Mouse (Mus musculus): ENCODE results near the gene Tut7. TPM values are rescaled to one million over a fixed set of nuclear protein-coding genes. Genes with fewer than 3 reads are reported as not detected.
"Not testable (repeated sequence)": the region's sequence is repeated elsewhere in the genome, so short reads cannot be mapped to it uniquely, and the experiment has no call there.

Tut7 gene
- polyA plus RNA-seq, 1 experiment from 2014 or later, result 52.9 TPM

DNA sequence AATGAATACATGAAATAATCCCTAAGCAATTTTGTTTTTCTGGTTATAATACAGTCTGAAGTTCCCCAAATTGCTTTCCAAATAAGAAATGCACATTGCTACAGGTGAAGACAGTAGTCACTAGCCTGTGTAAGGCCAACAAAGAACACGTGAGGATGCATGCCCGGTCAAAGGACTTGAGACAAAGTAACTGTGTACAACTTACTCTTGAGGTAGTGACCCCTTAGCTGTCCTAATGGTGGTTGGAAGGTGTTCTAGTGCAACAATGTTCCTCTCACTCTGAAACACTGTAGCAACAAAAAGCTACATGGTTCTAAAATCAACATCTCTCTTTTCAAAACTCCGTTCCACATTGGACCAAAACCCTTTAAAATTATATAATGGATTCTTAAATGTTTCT lies 11.4 kb downstream of the Tut7 start:
- H3K9ac ChIP-seq (ENCODE audit: low read length), result no peak overlapping the region
- no peak overlapping the region for H3K4me3 ChIP-seq (replicated peaks; ENCODE audit: low read length)
- no peaks in the 10 kb centered on the region for H3K9me3 ChIP-seq (replicated peaks; ENCODE audit: control insufficient read depth, low read length)
- ATAC-seq (ENCODE audit: insufficient read depth, low FRiP score), result no peak
- H3K27me3 ChIP-seq (ENCODE audit: control insufficient read depth, insufficient read depth, low read length), result no peaks in the 10 kb centered on the region
- H3K4me2 ChIP-seq (ENCODE audit: low read depth, low read length), result no peak overlapping the region
- H3K27ac ChIP-seq (ENCODE audit: low read length), result no peak overlapping the region
- no peaks in the 10 kb centered on the region for H3K4me1 ChIP-seq (ENCODE audit: control insufficient read depth, insufficient read depth, low read length)
- 93% methylated on average over 3 of the region's 3 CpGs for WGBS
- peaks cover 33% of the 10 kb centered on the region for H3K36me3 ChIP-seq (ENCODE audit: control insufficient read depth, insufficient read depth, low read length)

- no peak overlapping the region for H3K27ac ChIP-seq (ENCODE audit: low read length)
- 85% methylated on average over 6 of the region's 6 CpGs for WGBS
- no peaks in the 10 kb centered on the region for H3K9me3 ChIP-seq (replicated peaks; ENCODE audit: control insufficient read depth, low read length)
- no peak overlapping the region for H3K9ac ChIP-seq (ENCODE audit: low read length)
- no peak overlapping the region for H3K4me2 ChIP-seq (ENCODE audit: low read depth, low read length)
- no peaks in the 10 kb centered on the region for H3K27me3 ChIP-seq (ENCODE audit: control insufficient read depth, insufficient read depth, low read length)
- no peak for ATAC-seq (ENCODE audit: insufficient read depth, low FRiP score)
- H3K4me3 ChIP-seq (replicated peaks; ENCODE audit: low read length), result no peak overlapping the region
- no peaks in the 10 kb centered on the region for H3K4me1 ChIP-seq (ENCODE audit: control insufficient read depth, insufficient read depth, low read length)
- H3K36me3 ChIP-seq (ENCODE audit: control insufficient read depth, insufficient read depth, low read length), result peaks cover 35% of the 10 kb centered on the region
Observed at GRCm38 (mm10) chr13:59801000-59801399, 21.9 kb downstream of the Tut7 start.

DNA sequence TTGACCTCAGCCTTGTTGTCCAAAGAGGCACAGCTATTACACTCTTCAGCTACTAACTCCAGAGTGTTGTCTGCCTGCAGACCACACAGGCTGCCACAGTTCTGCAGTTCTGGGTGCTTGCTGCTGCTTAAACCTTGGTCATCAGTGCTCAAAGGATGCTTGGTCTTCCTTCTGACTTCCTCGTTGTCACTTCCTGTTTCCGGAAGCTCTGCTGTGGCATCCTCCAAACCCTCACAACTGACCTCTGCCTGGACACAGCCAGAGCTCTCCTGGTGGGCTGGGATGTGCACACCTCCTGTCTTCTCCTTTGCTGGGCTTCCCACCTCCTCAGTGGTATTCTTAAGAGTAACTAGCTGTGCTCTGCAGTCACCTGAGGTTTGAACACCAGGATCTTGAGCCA lies 22.9 kb downstream of the Tut7 start:
- Histone ChIP-seq H3K36me3 (ENCODE audit: control insufficient read depth, insufficient read depth, low read length) (peaks cover 38% of the 10 kb centered on the region), H3K9me3 (replicated peaks; ENCODE audit: control insufficient read depth, low read length) (no peaks in the 10 kb centered on the region), H3K4me3 (replicated peaks; ENCODE audit: low read length) (no peak overlapping the region), H3K9ac (ENCODE audit: low read length) (no peak overlapping the region), H3K4me2 (ENCODE audit: low read depth, low read length) (no peak overlapping the region), H3K4me1 (ENCODE audit: control insufficient read depth, insufficient read depth, low read length) (no peaks in the 10 kb centered on the region), H3K27me3 (ENCODE audit: control insufficient read depth, insufficient read depth, low read length) (no peaks in the 10 kb centered on the region), H3K27ac (ENCODE audit: low read length) (no peak overlapping the region)
- ATAC-seq (ENCODE audit: insufficient read depth, low FRiP score), result no peak
- 82% methylated on average over 2 of the region's 2 CpGs for WGBS

DNA sequence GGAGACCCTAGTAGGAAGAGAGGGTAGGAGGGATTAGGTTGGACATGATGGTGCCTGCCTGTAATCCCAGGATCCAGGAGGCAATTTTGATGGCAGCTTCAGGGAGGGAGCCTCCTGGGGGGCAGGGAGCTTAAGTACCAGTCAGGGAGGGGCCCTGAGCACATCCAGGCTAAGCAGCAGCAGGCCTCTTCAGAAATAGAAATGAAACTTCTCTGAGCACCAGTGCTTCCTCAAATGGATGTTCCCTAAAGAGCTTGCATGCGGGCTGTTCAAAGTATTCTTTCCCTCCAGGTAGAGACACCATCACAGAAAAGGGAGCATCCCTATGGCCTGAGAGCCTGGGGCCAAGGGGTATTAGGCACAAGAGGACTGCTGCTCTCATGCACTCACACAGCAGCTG lies 24.6 kb downstream of the Tut7 start:
- H3K9ac ChIP-seq (ENCODE audit: low read length), result no peak overlapping the region
- no peak overlapping the region for H3K27ac ChIP-seq (ENCODE audit: low read length)
- no peaks in the 10 kb centered on the region for H3K4me1 ChIP-seq (ENCODE audit: control insufficient read depth, insufficient read depth, low read length)
- WGBS, result 100% methylated on average over 1 of the region's 1 CpGs
- ATAC-seq (ENCODE audit: insufficient read depth, low FRiP score), result no peak
- H3K4me2 ChIP-seq (ENCODE audit: low read depth, low read length), result no peak overlapping the region
- no peak overlapping the region for H3K4me3 ChIP-seq (replicated peaks; ENCODE audit: low read length)
- no peaks in the 10 kb centered on the region for H3K9me3 ChIP-seq (replicated peaks; ENCODE audit: control insufficient read depth, low read length)
- no peaks in the 10 kb centered on the region for H3K27me3 ChIP-seq (ENCODE audit: control insufficient read depth, insufficient read depth, low read length)
- H3K36me3 ChIP-seq (ENCODE audit: control insufficient read depth, insufficient read depth, low read length), result peaks cover 34% of the 10 kb centered on the region

DNA sequence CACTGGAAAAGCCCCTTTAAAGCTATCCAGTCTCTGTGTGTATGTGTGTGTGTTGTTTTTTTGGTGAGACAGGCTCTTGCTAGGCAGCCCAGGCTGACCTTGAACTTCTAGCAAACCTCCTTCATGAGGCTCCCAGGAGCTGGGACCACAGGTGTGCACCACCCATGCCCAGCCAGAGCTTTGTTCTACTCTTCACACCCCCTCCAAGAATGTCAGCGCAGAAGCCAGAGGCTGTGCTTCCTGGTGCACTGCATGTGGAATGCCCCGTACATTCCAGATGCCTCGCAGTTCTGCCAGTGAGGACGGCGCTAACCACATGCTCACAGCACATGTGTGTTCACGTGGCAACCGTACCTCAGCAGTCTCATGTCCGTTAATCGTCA lies 26.5 kb downstream of the Tut7 start:
- Histone ChIP-seq H3K4me1 (ENCODE audit: control insufficient read depth, insufficient read depth, low read length) (no peaks in the 10 kb centered on the region), H3K9ac (ENCODE audit: low read length) (no peak overlapping the region), H3K4me2 (ENCODE audit: low read depth, low read length) (no peak overlapping the region), H3K4me3 (replicated peaks; ENCODE audit: low read length) (no peak overlapping the region), H3K27ac (ENCODE audit: low read length) (no peak overlapping the region), H3K36me3 (ENCODE audit: control insufficient read depth, insufficient read depth, low read length) (peaks cover 46% of the 10 kb centered on the region), H3K27me3 (ENCODE audit: control insufficient read depth, insufficient read depth, low read length) (no peaks in the 10 kb centered on the region), H3K9me3 (replicated peaks; ENCODE audit: control insufficient read depth, low read length) (no peaks in the 10 kb centered on the region)
- WGBS, result 88% methylated on average over 9 of the region's 9 CpGs
- ATAC-seq (ENCODE audit: insufficient read depth, low FRiP score), result no peak

GRCm38 (mm10) chr13:59795807-59796465 lies 27.0 kb downstream of the Tut7 start:
- H3K4me3 ChIP-seq (replicated peaks; ENCODE audit: low read length), result no peak overlapping the region
- peaks cover 49% of the 10 kb centered on the region for H3K36me3 ChIP-seq (ENCODE audit: control insufficient read depth, insufficient read depth, low read length)
- no peak overlapping the region for H3K27ac ChIP-seq (ENCODE audit: low read length)
- H3K4me2 ChIP-seq (ENCODE audit: low read depth, low read length), result no peak overlapping the region
- 89% methylated on average over 6 of the region's 6 CpGs for WGBS
- no peak overlapping the region for H3K9ac ChIP-seq (ENCODE audit: low read length)
- no peaks in the 10 kb centered on the region for H3K9me3 ChIP-seq (replicated peaks; ENCODE audit: control insufficient read depth, low read length)
- H3K4me1 ChIP-seq (ENCODE audit: control insufficient read depth, insufficient read depth, low read length), result no peaks in the 10 kb centered on the region
- H3K27me3 ChIP-seq (ENCODE audit: control insufficient read depth, insufficient read depth, low read length), result no peaks in the 10 kb centered on the region
- ATAC-seq (ENCODE audit: insufficient read depth, low FRiP score), result peak; percentile 69

DNA sequence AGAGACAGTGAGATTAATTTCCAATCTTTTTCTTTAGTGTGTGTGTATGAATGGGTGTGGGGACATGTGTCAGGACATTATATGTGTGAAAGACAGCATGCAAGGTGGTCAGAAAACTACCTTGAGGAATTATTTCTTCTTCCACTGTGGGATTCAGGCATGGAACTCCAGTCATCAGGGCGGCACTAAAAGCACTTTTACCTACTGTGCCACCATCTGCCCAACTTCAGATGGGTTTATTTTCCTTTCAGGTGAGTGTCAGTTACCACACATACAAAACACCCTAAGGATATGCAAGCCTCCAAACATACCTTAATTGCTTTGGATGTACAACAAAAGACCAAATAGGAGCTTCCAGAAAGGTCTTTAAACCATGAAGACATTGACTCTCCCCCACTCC lies 28.2 kb downstream of the Tut7 start:
- H3K4me3 ChIP-seq (replicated peaks; ENCODE audit: low read length), result no peak overlapping the region
- no peak overlapping the region for H3K27ac ChIP-seq (ENCODE audit: low read length)
- H3K4me1 ChIP-seq (ENCODE audit: control insufficient read depth, insufficient read depth, low read length), result no peaks in the 10 kb centered on the region
- no peaks in the 10 kb centered on the region for H3K27me3 ChIP-seq (ENCODE audit: control insufficient read depth, insufficient read depth, low read length)
- whole genome bisulfite sequencing, result 83% methylated on average over 1 of the region's 1 CpGs
- no peak for ATAC-seq (ENCODE audit: insufficient read depth, low FRiP score)
- no peaks in the 10 kb centered on the region for H3K9me3 ChIP-seq (replicated peaks; ENCODE audit: control insufficient read depth, low read length)
- H3K36me3 ChIP-seq (ENCODE audit: control insufficient read depth, insufficient read depth, low read length), result peaks cover 58% of the 10 kb centered on the region
- no peak overlapping the region for H3K4me2 ChIP-seq (ENCODE audit: low read depth, low read length)
- no peak overlapping the region for H3K9ac ChIP-seq (ENCODE audit: low read length)

DNA sequence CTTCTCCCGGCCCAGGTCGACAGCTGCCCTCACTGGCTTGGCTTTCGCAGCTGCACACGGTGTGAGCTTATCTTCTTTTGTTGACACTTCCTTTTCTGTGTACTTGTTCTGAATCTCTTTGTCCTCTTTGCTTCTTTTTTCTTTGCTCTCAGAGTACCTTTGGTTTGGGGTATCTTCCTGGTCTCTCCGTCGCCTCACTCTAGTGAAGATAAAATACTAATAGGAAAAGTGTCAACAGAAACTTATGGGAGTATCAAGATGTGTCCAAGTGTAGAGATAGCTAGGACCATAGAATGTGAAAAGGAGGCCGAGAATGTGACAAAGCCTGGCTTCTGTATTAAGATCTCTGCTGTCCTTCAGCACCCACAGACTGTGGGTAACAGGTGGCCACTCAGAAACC lies 40.8 kb downstream of the Tut7 start, which contains the start of gene Gm49354:
Gene Gm49354, minus strand, starts transcription at position 101 of the 400 bp plus-strand sequence.
- no peak within 1 kb of the TSS for H3K27ac ChIP-seq (ENCODE audit: low read length)
- H3K4me2 ChIP-seq (ENCODE audit: low read depth, low read length), result no peak within 1 kb of the TSS
- H3K27me3 ChIP-seq (ENCODE audit: control insufficient read depth, insufficient read depth, low read length), result no peaks in the 10 kb centered on the region
- ATAC-seq (ENCODE audit: insufficient read depth, low FRiP score), result no peak
- WGBS, result 74% methylated on average over 7 of the region's 7 CpGs
- peaks cover 60% of the 10 kb centered on the region for H3K36me3 ChIP-seq (ENCODE audit: control insufficient read depth, insufficient read depth, low read length)
- no peak within 1 kb of the TSS for H3K4me3 ChIP-seq (replicated peaks; ENCODE audit: low read length)
- no peaks in the 10 kb centered on the region for H3K4me1 ChIP-seq (ENCODE audit: control insufficient read depth, insufficient read depth, low read length)
- H3K9me3 ChIP-seq (replicated peaks; ENCODE audit: control insufficient read depth, low read length), result no peaks in the 10 kb centered on the region
- H3K9ac ChIP-seq (ENCODE audit: low read length), result no peak within 1 kb of the TSS

- 94% methylated on average over 1 of the region's 1 CpGs for WGBS
- not testable (repeated sequence) for H3K4me3 ChIP-seq (replicated peaks; ENCODE audit: low read length); H3K9me3 ChIP-seq (replicated peaks; ENCODE audit: control insufficient read depth, low read length); H3K27me3 ChIP-seq (ENCODE audit: control insufficient read depth, insufficient read depth, low read length); H3K4me1 ChIP-seq (ENCODE audit: control insufficient read depth, insufficient read depth, low read length); H3K4me2 ChIP-seq (ENCODE audit: low read depth, low read length); H3K27ac ChIP-seq (ENCODE audit: low read length); ATAC-seq (ENCODE audit: insufficient read depth, low FRiP score); H3K9ac ChIP-seq (ENCODE audit: low read length)
- peaks cover 53% of the 10 kb centered on the region; the same call in 1 of the 2 replicates for H3K36me3 ChIP-seq (ENCODE audit: control insufficient read depth, insufficient read depth, low read length)
Observed at GRCm38 (mm10) chr13:59779744-59780264, 43.1 kb downstream of the Tut7 start.

Data from stomach, embryonic 16.5 days (tissue).